Mouse (Mus musculus): ENCODE results near the gene Lclat1.

DNA sequence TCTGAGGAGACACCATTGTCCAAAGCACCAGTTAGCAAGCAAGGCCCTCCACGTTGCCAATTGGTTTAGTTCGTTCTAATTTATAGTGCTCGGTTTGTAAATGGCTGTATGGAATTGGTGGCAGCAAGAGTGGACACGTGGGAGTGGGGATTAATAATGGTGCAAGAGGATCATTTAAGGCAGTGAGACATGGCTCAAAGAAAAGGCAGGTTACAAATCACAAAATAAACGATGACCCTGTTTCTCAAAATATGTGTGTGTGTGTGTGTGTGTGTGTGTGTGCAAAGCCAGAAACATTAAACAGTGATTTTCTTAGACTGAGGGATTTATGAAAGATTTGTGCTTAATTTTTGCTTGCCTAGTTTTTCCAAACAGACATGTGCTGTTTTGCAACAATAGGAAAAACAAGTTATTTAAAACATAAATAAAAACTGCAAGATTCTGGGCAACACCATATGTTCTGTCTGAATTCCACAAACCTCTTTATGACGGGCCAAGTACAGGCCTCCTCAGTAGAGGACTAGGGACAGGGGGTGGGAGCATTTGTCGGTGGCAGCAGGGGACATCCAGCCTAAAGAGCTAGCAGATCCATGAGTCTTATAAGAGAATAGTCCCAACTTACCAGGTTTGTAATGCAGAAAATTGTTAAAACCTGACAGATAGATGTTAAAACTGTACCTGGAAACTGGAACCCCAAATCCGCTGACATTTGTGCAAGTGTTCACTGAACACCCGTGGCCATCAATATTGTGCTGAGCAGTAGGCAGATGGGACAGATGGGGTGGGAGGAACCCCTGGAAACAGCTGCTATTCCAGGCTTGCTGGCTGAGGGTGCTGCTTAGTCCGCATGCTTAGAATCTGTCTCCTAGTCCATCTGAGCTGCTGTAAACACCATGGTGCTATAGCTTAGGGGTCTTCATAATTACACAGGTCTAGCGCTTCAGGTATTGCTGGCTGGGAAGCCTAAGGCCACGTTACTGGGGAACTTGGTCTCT lies 15.4 kb upstream of the Lclat1 start:
- TF ChIP-seq CTCF (IDR thresholded peaks at IDR 0.05; ENCODE audit: control insufficient read depth, insufficient read depth, low read length) (no peak), POLR2A (IDR thresholded peaks at IDR 0.05; ENCODE audit: borderline replicate concordance, control insufficient read depth, low read depth, low read length) (no peak)

Measured in bone marrow, adult 2 months (tissue).